Mouse (Mus musculus) erythroblast, embryonic 14.5 days (primary cell): ENCODE measurements around the gene Ubash3b.

Experiments used
- GATA1 ChIP-seq: IDR thresholded peaks from 2 replicates; pipeline ENCODE4 v1.6.1; 2012; ENCODE audit warnings: low read length, inconsistent platforms, mixed read lengths
- TAL1 ChIP-seq: IDR thresholded peaks from 3 replicates; pipeline ENCODE4 v1.6.1; 2012; ENCODE audit warnings: low read length, inconsistent platforms, mixed read lengths

- TF ChIP-seq GATA1 = no peak
- TF ChIP-seq TAL1 = no peak
Measured at GRCm38 (mm10) chr9:41053478-41053877, 108.0 kb downstream of the Ubash3b start.
